Mouse (Mus musculus) midbrain, postnatal 0 days (tissue): ENCODE data around the gene Rrp1. TPM values are rescaled to one million over a fixed set of nuclear protein-coding genes. Genes with fewer than 3 reads are reported as not detected.
A peak's percentile ranks its signal among the peaks of the same experiment; 100 is the strongest.
"Not testable (repeated sequence)": the region's sequence is repeated elsewhere in the genome, so short reads cannot be mapped to it uniquely, and the experiment has no call there.

Experiments used
- ATAC-seq: fragments of 200-750 bp; cut with Nextera tagmentation; 2 replicates; pipeline ENCODE4 v1.8.0; 2017; ENCODE audit warnings: moderate number of reproducible peaks, mild to moderate bottlenecking, moderate TSS enrichment, moderate library complexity; ENCODE audit not compliant: low FRiP score
- DNase-seq: peaks from one replicate; pipeline ENCODE4 v3.0.0-alpha.2; 2015; ENCODE audit warnings: low spot score
- H3K27ac ChIP-seq: fragments of 300-500 bp; sonication (generic); 2 replicates; pipeline ENCODE4 v1.5.1; 2014; ENCODE audit warnings: low read depth, mild to moderate bottlenecking, low read length, mixed read lengths
- H3K27me3 ChIP-seq: fragments of 300-500 bp; sonication (generic); 2 replicates; pipeline ENCODE4 v1.6.1; 2014; ENCODE audit warnings: low read length, control low read depth, mixed read lengths; ENCODE audit not compliant: insufficient read depth
- H3K36me3 ChIP-seq: fragments of 300-500 bp; sonication (generic); 2 replicates; pipeline ENCODE4 v1.6.1; 2014; ENCODE audit warnings: low read length, control low read depth, mixed read lengths; ENCODE audit not compliant: insufficient read depth
- H3K4me1 ChIP-seq: fragments of 300-500 bp; sonication (generic); 2 replicates; pipeline ENCODE4 v1.6.1; 2014; ENCODE audit warnings: mild to moderate bottlenecking, control low read depth, antibody characterized with exemption, low read length, mixed read lengths; ENCODE audit not compliant: insufficient read depth
- H3K4me2 ChIP-seq: fragments of 300-500 bp; sonication (generic); 2 replicates; pipeline ENCODE4 v1.6.1; 2014; ENCODE audit warnings: low read depth, mild to moderate bottlenecking, low read length, mixed read lengths; ENCODE audit not compliant: poor library complexity, severe bottlenecking
- H3K4me3 ChIP-seq: fragments of 300-500 bp; sonication (generic); 2 replicates; pipeline ENCODE4 v1.5.1; 2014; ENCODE audit warnings: low read depth, mild to moderate bottlenecking, low read length, moderate library complexity
- H3K9ac ChIP-seq: fragments of 300-500 bp; sonication (generic); replicated peaks from 2 replicates; pipeline ENCODE4 v1.6.1; 2014; ENCODE audit warnings: mild to moderate bottlenecking, low read length, moderate library complexity, mixed read lengths; ENCODE audit not compliant: poor library complexity, severe bottlenecking
- H3K9me3 ChIP-seq: fragments of 300-500 bp; sonication (generic); 2 replicates; pipeline ENCODE4 v1.6.1; 2016; ENCODE audit warnings: low read length, control low read depth
- CTCF ChIP-seq: IDR thresholded peaks from 2 replicates; pipeline ENCODE4 v1.5.1; 2016; ENCODE audit warnings: antibody characterized with exemption, mild to moderate bottlenecking
- WGBS: fragments of 180-500 bp; shearing (Covaris S2); extraction: QIAGEN DNeasy Blood & Tissue Kit; methylation state at CpG from one replicate; pipeline ENCODE4 v1.1.7; 2014; 5-methylcytosine and 5-hydroxymethylcytosine counted together
- polyA plus RNA-seq: library from polyadenylated mRNA; unstranded; fragments of >200 nt; fragmentation: Nextera tagmentation; extraction: Ambion mirVana; gene quantifications from 2 replicates; pipeline ENCODE4 v1.2.1, GENCODE M21; 2015
- total RNA-seq: library from RNA; depleted of rRNA; stranded (reverse); fragments of >200 nt; gene quantifications from 2 replicates; pipeline ENCODE4 v1.2.3, GENCODE M21; 2014

The Rrp1 gene
- total and polyA plus RNA-seq, 2 experiments from 2014 or later: 219 to 462 TPM

DNA sequence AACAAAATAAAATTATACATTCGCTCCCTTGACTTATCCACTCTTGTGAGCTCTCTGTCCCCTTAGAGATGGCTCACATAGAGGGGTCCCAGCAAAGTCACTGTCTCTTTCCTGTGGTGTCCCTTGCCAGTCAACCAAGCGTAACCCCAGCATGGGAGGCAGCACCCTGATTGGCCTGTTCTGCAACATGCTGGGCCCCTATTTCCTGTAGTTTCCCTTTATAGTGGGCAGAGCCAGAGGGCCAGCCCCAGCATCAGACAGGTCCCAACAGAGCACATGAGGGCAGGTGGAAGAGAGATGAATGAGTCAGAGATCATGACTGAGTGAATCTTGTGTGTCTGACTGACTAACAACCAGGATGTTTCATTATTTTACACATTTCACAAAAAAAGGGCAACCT lies 8.1 kb upstream of the Rrp1 start:
- Histone ChIP-seq H3K36me3 (no peaks in the 10 kb centered on the region), H3K9me3 (no peaks in the 10 kb centered on the region), H3K4me2 (no peak overlapping the region), H3K27ac (no peak overlapping the region), H3K4me3 (no peak overlapping the region), H3K27me3 (no peaks in the 10 kb centered on the region), H3K4me1 (no peaks in the 10 kb centered on the region), H3K9ac (no peak overlapping the region)
- TF ChIP-seq CTCF: no peak
- 90% methylated on average over 2 of the region's 2 CpGs for WGBS
- DNase-seq: no peak
- no peak for ATAC-seq

DNA sequence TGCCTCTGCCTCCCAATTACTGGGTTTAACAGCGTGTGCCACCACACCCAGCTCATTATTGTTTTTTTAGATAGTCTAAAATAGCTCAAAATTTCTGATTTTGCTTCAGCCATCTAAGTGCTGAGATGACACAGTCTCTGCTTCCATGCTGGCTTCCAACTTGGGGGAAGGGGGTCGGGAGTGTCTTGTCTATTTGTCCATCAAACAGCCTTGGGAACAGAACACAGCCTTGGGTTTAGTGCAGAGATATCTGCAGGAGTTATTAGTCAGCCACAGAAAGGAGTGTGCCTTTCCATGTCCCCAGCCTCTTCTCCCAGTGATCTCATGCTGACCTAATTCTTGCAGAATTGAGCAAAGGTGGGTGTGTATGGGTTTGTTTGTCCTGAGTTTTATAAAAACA lies 5.9 kb upstream of the Rrp1 start:
- ATAC-seq (no peak), DNase-seq (no peak)
- H3K9ac ChIP-seq: no peak overlapping the region
- H3K36me3 ChIP-seq: no peaks in the 10 kb centered on the region
- no peaks in the 10 kb centered on the region for H3K9me3 ChIP-seq
- 82% methylated on average over 2 of the region's 2 CpGs for WGBS
- no peaks in the 10 kb centered on the region for H3K27me3 ChIP-seq
- TF ChIP-seq CTCF: no peak
- H3K4me2 ChIP-seq: no peak overlapping the region
- H3K4me1 ChIP-seq: no peaks in the 10 kb centered on the region
- no peak overlapping the region for H3K27ac ChIP-seq
- H3K4me3 ChIP-seq: no peak overlapping the region

- WGBS: 62% methylated on average over 5 of the region's 5 CpGs
Observed at GRCm38 (mm10) chr10:78417888-78418287, 5.0 kb upstream of the Rrp1 start.

DNA sequence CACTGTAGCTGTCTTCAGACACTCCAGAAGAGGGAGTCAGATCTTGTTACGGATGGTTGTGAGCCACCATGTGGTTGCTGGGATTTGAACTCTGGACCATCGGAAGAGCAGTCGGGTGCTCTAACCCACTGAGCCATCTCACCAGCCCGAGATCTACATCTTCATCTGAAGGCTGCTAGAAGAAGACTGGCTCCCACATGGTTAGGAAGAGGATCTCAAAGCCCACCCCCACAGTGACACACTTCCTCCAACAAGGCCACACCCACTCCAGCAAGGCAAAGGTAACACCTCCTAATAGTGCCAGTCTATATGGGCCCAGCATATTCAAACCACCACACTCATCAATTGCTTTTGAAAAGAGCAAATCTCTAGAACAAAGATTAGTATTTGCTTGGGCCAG lies 2.1 kb upstream of the Rrp1 start:
- WGBS: 86% methylated on average over 3 of the region's 4 CpGs
- DNase-seq, H3K4me3 ChIP-seq, H3K36me3 ChIP-seq, H3K4me1 ChIP-seq, H3K27me3 ChIP-seq, H3K4me2 ChIP-seq, H3K27ac ChIP-seq, H3K9me3 ChIP-seq, H3K9ac ChIP-seq, ATAC-seq: not testable (repeated sequence)

More at GRCm38 (mm10) chr10:78417888-78418287, 5.0 kb upstream of the Rrp1 start:
- no peak overlapping the region for H3K9ac ChIP-seq
- no peak overlapping the region for H3K4me2 ChIP-seq
- no peak overlapping the region for H3K27ac ChIP-seq
- no peaks in the 10 kb centered on the region for H3K36me3 ChIP-seq
- no peak for ATAC-seq
- no peak for DNase-seq
- H3K9me3 ChIP-seq: no peaks in the 10 kb centered on the region
- 0 out of 2 replicates have a peak, but pooled peaks cover 4% of the 10 kb centered on the region for H3K4me1 ChIP-seq
- no peak overlapping the region for H3K4me3 ChIP-seq
- no peaks in the 10 kb centered on the region for H3K27me3 ChIP-seq
- no peak for TF ChIP-seq CTCF

GRCm38 (mm10) chr10:78413152-78413520 lies 293 bp upstream of the Rrp1 start:
- Histone ChIP-seq H3K27me3 (no peaks in the 10 kb centered on the region), H3K4me1 (peaks cover 6% of the 10 kb centered on the region; the same call in 1 of the 2 replicates), H3K9me3 (no peaks in the 10 kb centered on the region), H3K9ac (peak overlapping the region; percentile 77; the same call in 1 of the 2 replicates), H3K4me3 (peak overlapping the region; percentile 77), H3K4me2 (peak overlapping the region; percentile 57), H3K27ac (peak overlapping the region; percentile 91), H3K36me3 (peaks cover 21% of the 10 kb centered on the region)
- ATAC-seq (peak; percentile 59), DNase-seq (no peak)
- no peak for TF ChIP-seq CTCF
- WGBS: 41% methylated on average over 7 of the region's 7 CpGs

GRCm38 (mm10) chr10:78411851-78412250 lies 992 bp downstream of the Rrp1 start:
- Histone ChIP-seq H3K4me1 (peaks cover 6% of the 10 kb centered on the region; the same call in 1 of the 2 replicates), H3K27me3 (no peaks in the 10 kb centered on the region), H3K9ac (peak overlapping the region; percentile 77), H3K9me3 (no peaks in the 10 kb centered on the region), H3K27ac (no peak overlapping the region; the same call in 1 of the 2 replicates), H3K4me2 (peak overlapping the region; percentile 57), H3K36me3 (peaks cover 26% of the 10 kb centered on the region), H3K4me3 (peak overlapping the region; percentile 77)
- ATAC-seq: no peak
- 20% methylated on average over 8 of the region's 8 CpGs for WGBS
- DNase-seq: no peak
- TF ChIP-seq CTCF: no peak
